Mouse (Mus musculus) hindbrain, embryonic 14.5 days (tissue): Measurements from ENCODE around the gene Nudcd2. TPM values are rescaled to one million over a fixed set of nuclear protein-coding genes. Genes with fewer than 3 reads are reported as not detected.

ENCODE experiments used
- ATAC-seq: fragments of 200-750 bp; cut with Nextera tagmentation; 2 replicates; pipeline ENCODE4 v1.8.0; 2017; ENCODE audit warnings: moderate number of reproducible peaks, mild to moderate bottlenecking, moderate TSS enrichment, moderate library complexity; ENCODE audit not compliant: low FRiP score
- DNase-seq: peaks from one replicate; pipeline ENCODE4 v3.0.0-alpha.2; 2015; ENCODE audit warnings: low spot score
- H3K27ac ChIP-seq: fragments of 300-500 bp; sonication (generic); 2 replicates; pipeline ENCODE4 v1.5.1; 2014; ENCODE audit warnings: mild to moderate bottlenecking, moderate library complexity
- H3K27me3 ChIP-seq: fragments of 300-500 bp; sonication (generic); 2 replicates; pipeline ENCODE4 v1.6.1; 2014; ENCODE audit warnings: mild to moderate bottlenecking, low read length, mixed read lengths; ENCODE audit not compliant: control insufficient read depth, insufficient read depth
- H3K36me3 ChIP-seq: fragments of 300-500 bp; sonication (generic); replicated peaks from 2 replicates; pipeline ENCODE4 v1.6.1; 2014; ENCODE audit not compliant: control insufficient read depth, insufficient read depth
- H3K4me1 ChIP-seq: fragments of 300-500 bp; sonication (generic); replicated peaks from 2 replicates; pipeline ENCODE4 v1.6.1; 2014; ENCODE audit warnings: antibody characterized with exemption, low read length, mixed read lengths; ENCODE audit not compliant: control insufficient read depth, insufficient read depth
- H3K4me2 ChIP-seq: fragments of 300-500 bp; sonication (generic); replicated peaks from 2 replicates; pipeline ENCODE4 v1.6.1; 2014; ENCODE audit warnings: mild to moderate bottlenecking, moderate library complexity
- H3K4me3 ChIP-seq: fragments of 300-500 bp; sonication (generic); replicated peaks from 2 replicates; pipeline ENCODE4 v1.5.1; 2014; ENCODE audit warnings: mild to moderate bottlenecking, low read length
- H3K9ac ChIP-seq: fragments of 300-500 bp; sonication (generic); 2 replicates; pipeline ENCODE4 v1.6.1; 2014
- H3K9me3 ChIP-seq: fragments of 300-500 bp; sonication (generic); 2 replicates; pipeline ENCODE4 v1.6.1; 2016; ENCODE audit warnings: low read length; ENCODE audit not compliant: control insufficient read depth
- WGBS: fragments of 180-500 bp; shearing (Covaris S2); extraction: QIAGEN DNeasy Blood & Tissue Kit; methylation state at CpG from one replicate; pipeline ENCODE4 v1.1.7; 2014; 5-methylcytosine and 5-hydroxymethylcytosine counted together
- polyA plus RNA-seq: library from polyadenylated mRNA; unstranded; fragments of >200 nt; fragmentation: Nextera tagmentation; extraction: Ambion mirVana; gene quantifications from 2 replicates; pipeline ENCODE4 v1.2.1, GENCODE M21; 2014

The Nudcd2 gene
- polyA plus RNA-seq, 1 experiment from 2014 or later = 59.9 TPM

DNA sequence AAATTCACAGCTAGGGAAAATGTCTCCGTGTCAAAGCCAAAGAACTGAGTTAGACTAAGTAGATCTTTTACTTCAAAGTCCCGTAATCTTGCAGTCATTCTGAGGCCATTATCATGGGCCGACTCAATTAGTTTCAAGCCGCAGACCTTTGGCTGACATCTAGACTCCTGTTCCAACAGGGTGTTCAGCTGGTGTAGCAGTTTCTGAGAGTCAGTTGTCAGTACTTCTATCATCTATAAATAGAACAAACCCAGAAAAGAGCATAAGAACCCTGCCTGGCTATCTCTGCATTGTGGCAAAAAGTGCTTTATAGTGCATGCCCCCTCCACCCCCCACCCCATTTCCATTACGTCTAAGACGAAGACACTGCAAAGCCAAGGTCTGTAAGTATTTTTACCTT, 20.4 kb downstream of the Nudcd2 start:
- Histone ChIP-seq H3K4me3 (no peak overlapping the region), H3K9ac (no peak overlapping the region), H3K9me3 (no peaks in the 10 kb centered on the region), H3K36me3 (peaks cover 21% of the 10 kb centered on the region), H3K27me3 (no peaks in the 10 kb centered on the region), H3K4me1 (peaks cover 11% of the 10 kb centered on the region), H3K27ac (no peak overlapping the region), H3K4me2 (peak overlapping the region; percentile 76)
- DNase-seq = no peak
- 83% methylated on average over 6 of the region's 6 CpGs for WGBS
- no peak for ATAC-seq

DNA sequence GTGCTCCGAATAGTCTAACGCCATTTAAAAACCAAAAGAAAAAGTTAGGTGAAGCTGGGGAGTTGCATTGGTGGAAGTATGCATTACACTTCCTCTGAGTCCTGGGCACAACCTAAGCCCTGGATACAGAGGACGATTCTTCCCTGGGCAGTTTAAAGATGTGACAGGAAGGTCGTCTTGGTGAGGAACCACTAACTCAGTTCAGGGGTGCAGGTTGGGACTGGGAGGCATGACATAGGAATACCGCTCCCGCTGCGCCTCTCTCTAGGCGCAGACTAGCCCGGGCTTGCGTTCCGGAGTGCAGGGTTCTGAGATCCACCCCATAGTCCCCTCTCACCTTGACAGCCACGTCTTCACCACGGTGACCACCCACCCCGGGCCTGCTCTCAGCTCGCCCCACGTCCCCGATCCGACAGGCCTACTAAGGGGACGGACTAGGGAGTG, 21.2 kb downstream of the Nudcd2 start:
- H3K4me2 ChIP-seq = peak overlapping the region; percentile 76
- H3K4me1 ChIP-seq = peaks cover 11% of the 10 kb centered on the region
- H3K9me3 ChIP-seq = no peaks in the 10 kb centered on the region
- 0 out of 2 replicates have a peak overlapping the region, but pooled peaks have one; percentile 43 for H3K27ac ChIP-seq
- ATAC-seq = peak; percentile 82
- no peak for DNase-seq
- H3K36me3 ChIP-seq = peaks cover 18% of the 10 kb centered on the region
- H3K9ac ChIP-seq = peak overlapping the region; percentile 84
- WGBS = 3% methylated on average over 19 of the region's 19 CpGs
- no peaks in the 10 kb centered on the region for H3K27me3 ChIP-seq
- H3K4me3 ChIP-seq = peak overlapping the region; percentile 77

DNA sequence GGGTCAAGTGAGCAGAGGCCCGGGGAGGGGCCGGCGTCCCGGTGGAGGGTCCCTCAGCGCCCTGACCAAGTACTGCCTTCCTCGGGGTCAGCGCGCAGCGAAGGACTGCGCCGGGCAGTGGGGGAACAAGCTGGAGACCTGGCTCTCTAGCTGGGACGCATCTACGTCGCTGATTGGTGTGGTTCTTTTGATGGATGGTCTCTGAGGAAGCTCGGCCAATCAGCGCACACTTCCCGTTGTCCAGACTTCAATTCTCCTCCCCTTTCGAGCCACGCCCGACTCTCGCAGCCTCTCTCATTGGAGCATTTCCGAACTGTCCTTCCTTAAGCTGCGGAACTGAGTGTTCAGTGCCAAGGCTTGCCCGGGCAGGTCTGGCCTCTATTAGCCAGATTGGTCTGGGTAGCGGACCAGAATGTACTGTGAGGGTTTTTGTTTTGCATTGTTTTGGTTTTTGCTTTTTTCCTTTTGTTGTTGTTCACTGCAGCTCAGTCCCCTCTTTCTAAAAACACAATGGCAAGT, 21.7 kb downstream of the Nudcd2 start, which contains the start of gene Ccng1:
Gene Ccng1 (minus strand): TSS at position 203 of the 519 bp plus-strand sequence.
- H3K27ac ChIP-seq = peak within 1 kb of the TSS; percentile 43; the same call in 1 of the 2 replicates
- H3K4me2 ChIP-seq = peak within 1 kb of the TSS; percentile 76
- H3K4me1 ChIP-seq = peaks cover 11% of the 10 kb centered on the region
- no peaks in the 10 kb centered on the region for H3K27me3 ChIP-seq
- H3K36me3 ChIP-seq = peaks cover 14% of the 10 kb centered on the region
- ATAC-seq (peak; percentile 99), DNase-seq (peak; percentile 90)
- peak within 1 kb of the TSS; percentile 77 for H3K4me3 ChIP-seq
- peak within 1 kb of the TSS; percentile 84 for H3K9ac ChIP-seq
- WGBS = under 1% methylated on average over 25 of the region's 25 CpGs
- no peaks in the 10 kb centered on the region for H3K9me3 ChIP-seq

DNA sequence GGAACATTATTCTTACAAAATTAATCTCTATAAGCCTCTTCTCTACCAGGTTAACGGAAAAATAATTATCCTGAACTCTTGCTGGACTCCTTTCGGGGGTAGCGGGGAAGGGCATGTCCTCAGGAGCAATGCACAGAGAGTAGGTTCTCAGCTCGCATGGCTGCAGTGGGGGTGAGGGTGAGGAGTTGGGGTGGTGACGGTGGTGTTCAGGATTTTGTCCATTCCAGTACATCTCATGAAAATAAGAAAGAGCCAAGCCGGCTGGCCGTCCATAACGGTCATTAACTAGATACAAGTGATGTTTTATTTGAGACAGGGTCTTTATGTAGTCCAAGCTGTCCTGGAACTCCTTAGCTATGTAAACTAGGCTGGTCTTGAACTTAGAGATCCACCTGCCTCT, 22.5 kb downstream of the Nudcd2 start:
- Histone ChIP-seq H3K9me3 (no peaks in the 10 kb centered on the region), H3K36me3 (peaks cover 7% of the 10 kb centered on the region), H3K9ac (0 out of 2 replicates have a peak overlapping the region, but pooled peaks have one; percentile 84), H3K27ac (peak overlapping the region; percentile 36; the same call in 1 of the 2 replicates), H3K4me2 (peak overlapping the region; percentile 76), H3K27me3 (no peaks in the 10 kb centered on the region), H3K4me1 (peaks cover 11% of the 10 kb centered on the region), H3K4me3 (no peak overlapping the region)
- DNase-seq (no peak), ATAC-seq (no peak)
- WGBS = 88% methylated on average over 8 of the region's 8 CpGs

DNA sequence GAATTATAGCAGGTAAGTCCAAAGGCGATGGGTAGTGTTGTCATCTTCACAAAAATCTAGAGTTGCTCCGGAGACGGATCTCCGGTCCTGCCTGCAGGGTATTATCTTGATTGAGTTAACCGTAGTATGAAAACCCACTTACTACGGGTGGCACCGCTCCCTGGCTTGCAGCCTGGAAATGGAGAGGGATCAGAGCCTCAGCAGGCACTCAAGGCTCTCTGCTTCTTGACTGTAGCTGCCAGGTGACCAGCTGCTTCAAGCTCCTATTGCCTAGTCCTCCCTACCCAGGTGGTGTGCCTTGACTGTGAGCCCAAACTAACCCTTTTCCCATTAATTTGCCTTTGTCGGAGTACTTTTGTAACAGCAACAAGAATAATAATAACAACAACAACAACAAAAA, 26.4 kb downstream of the Nudcd2 start:
- no peak overlapping the region for H3K9ac ChIP-seq
- 86% methylated on average over 8 of the region's 8 CpGs for WGBS
- no peak for DNase-seq

DNA sequence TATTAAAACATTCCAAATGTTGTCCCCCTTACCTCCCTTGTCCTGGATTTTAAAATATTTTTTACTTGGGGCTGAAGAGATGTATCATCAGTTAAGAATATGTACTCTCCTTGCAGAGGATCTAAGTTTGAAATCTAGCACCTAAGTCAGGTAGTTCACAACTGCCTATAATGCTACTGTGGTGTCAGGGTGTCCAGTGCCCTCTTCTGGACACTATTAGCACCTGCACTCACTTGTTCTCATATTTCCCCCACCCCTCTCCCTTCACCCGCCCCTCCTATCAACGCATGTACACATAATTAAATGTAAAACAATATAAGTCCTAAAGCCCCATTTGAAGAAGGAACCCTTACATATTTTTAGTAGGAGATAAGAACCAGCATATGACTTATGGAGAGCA, 29.9 kb downstream of the Nudcd2 start:
- WGBS = 45% methylated on average over 2 of the region's 2 CpGs
- Histone ChIP-seq H3K4me2 (no peak overlapping the region), H3K9me3 (no peaks in the 10 kb centered on the region), H3K4me3 (no peak overlapping the region), H3K27ac (no peak overlapping the region), H3K36me3 (no peaks in the 10 kb centered on the region), H3K27me3 (no peaks in the 10 kb centered on the region), H3K9ac (no peak overlapping the region), H3K4me1 (no peaks in the 10 kb centered on the region)
- ATAC-seq = no peak
- no peak for DNase-seq

More for the DNA sequence above, 26.4 kb downstream of the Nudcd2 start:
- no peak overlapping the region for H3K4me2 ChIP-seq
- no peaks in the 10 kb centered on the region; the same call in 1 of the 2 replicates for H3K4me1 ChIP-seq
- H3K36me3 ChIP-seq = no peaks in the 10 kb centered on the region
- H3K9me3 ChIP-seq = no peaks in the 10 kb centered on the region
- H3K27ac ChIP-seq = no peak overlapping the region
- no peak for ATAC-seq
- H3K4me3 ChIP-seq = no peak overlapping the region
- H3K27me3 ChIP-seq = no peaks in the 10 kb centered on the region

DNA sequence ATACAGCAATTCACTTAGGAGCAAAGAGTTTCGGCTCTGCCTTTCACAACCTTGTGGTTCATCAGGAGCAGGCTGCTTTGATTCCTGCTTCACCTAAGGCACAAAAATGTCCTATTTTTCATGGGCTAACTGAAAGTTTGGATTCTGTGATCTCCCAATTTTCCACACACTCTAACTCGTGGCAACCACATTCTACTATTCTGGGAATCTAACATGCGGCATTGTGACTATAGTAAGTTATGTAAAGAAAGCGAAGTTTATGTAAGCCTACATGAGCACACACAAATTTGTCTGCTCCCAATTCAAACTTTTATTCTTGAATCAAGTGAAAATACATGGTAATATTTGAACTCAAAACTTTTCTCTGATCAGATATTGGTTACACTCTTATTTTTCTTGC, 31.2 kb downstream of the Nudcd2 start:
- ATAC-seq (no peak), DNase-seq (no peak)

DNA sequence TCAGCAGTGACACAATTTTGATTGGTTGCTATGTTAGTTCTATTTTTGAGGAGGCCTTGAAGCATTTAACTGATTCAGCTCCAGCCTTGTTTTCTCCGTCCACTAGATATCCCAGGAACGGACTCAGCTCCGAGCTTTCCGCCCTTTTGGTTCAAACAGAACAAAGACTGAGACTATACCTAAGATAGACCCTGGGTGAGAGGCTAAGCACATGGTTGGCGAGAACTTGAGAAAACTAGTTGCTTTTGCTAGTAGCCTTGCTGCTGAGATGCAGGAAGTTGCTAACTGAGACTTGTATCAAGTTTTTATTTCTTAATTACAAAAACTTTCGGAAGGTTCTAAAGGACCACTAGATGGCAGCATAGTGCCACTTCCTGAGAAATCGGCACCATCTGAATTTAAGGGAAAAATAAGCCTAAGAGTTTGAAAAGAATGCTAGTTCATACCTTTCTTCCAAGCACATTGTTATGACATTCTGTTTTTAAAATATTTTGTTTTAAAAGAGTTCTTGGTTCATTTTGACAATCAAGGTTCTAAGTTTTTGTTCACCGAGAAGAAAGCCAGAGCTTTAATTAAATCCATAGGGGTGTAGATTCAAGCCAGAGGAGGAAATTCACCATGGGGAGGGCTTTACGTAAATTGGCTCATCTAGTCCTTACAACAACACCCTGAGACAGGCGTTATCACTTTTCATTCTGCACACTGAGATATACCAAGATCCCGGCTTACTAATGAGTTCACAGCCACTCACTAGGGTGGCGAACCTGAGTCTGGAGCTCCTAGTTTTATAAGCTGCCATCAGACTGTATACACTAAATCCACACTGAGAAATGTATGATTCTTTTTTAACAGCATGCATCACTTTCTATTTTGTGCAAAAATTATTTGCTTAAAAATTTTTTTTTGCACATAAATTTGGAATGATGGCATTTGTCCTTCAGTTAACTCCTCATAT, 42.1 kb downstream of the Nudcd2 start:
- DNase-seq (peak; percentile 84), ATAC-seq (no peak)
- no peaks in the 10 kb centered on the region for H3K4me1 ChIP-seq
- H3K9me3 ChIP-seq = no peaks in the 10 kb centered on the region
- H3K36me3 ChIP-seq = no peaks in the 10 kb centered on the region
- WGBS = 57% methylated on average over 12 of the region's 12 CpGs
- H3K27ac ChIP-seq = no peak overlapping the region
- no peaks in the 10 kb centered on the region for H3K27me3 ChIP-seq
- H3K9ac ChIP-seq = no peak overlapping the region
- no peak overlapping the region for H3K4me3 ChIP-seq
- H3K4me2 ChIP-seq = no peak overlapping the region

More for the DNA sequence above, 31.2 kb downstream of the Nudcd2 start:
- no peaks in the 10 kb centered on the region for H3K4me1 ChIP-seq
- 82% methylated on average over 4 of the region's 4 CpGs for WGBS
- H3K36me3 ChIP-seq = no peaks in the 10 kb centered on the region
- no peak overlapping the region for H3K27ac ChIP-seq
- H3K9me3 ChIP-seq = no peaks in the 10 kb centered on the region
- H3K4me2 ChIP-seq = no peak overlapping the region
- H3K4me3 ChIP-seq = no peak overlapping the region
- no peaks in the 10 kb centered on the region for H3K27me3 ChIP-seq
- no peak overlapping the region for H3K9ac ChIP-seq

DNA sequence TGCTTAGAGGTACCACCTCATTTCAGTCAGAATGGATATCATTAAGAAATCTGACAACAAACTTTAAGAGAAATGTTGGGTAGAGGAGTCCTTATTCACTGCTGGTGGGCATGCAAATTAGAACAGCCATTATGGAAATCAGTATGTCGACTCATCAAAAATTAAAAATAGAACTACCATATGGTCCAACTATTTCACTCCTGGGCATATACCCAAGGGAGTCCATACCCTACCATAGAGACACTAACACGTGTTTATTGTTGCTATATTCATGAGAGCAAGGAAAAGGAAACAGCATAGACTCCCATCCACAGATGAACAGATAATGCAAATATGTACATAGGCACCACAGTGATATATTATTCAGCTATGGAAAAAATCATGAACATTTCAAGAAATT, 48.4 kb downstream of the Nudcd2 start:
- no peaks in the 10 kb centered on the region for H3K9me3 ChIP-seq
- no peak overlapping the region for H3K27ac ChIP-seq
- no peak for DNase-seq
- H3K36me3 ChIP-seq = no peaks in the 10 kb centered on the region
- no peak overlapping the region for H3K4me2 ChIP-seq
- 28% methylated on average over 2 of the region's 2 CpGs for WGBS
- ATAC-seq = no peak
- no peaks in the 10 kb centered on the region for H3K27me3 ChIP-seq
- no peak overlapping the region for H3K4me3 ChIP-seq
- H3K4me1 ChIP-seq = no peaks in the 10 kb centered on the region
- no peak overlapping the region for H3K9ac ChIP-seq
